Mouse (Mus musculus): ENCODE data around the gene Tmbim1. TPM values are rescaled to one million over a fixed set of nuclear protein-coding genes. Genes with fewer than 3 reads are reported as not detected.
A peak's percentile ranks its signal among the peaks of the same experiment; 100 is the strongest.
"Not testable (repeated sequence)": the region's sequence is repeated elsewhere in the genome, so short reads cannot be mapped to it uniquely, and the experiment has no call there.

The Tmbim1 gene
- polyA plus RNA-seq, 1 experiment from 2014 or later: 50.1 TPM

GRCm38 (mm10) chr1:74288327-74288726 lies 17.1 kb downstream of the Tmbim1 start:
- no peak for ATAC-seq (ENCODE audit: insufficient number of reproducible peaks, insufficient read depth, low FRiP score, low read depth)
- 77% methylated on average over 4 of the region's 4 CpGs for WGBS
- peaks cover 24% of the 10 kb centered on the region for H3K4me1 ChIP-seq (ENCODE audit: control insufficient read depth, insufficient read depth, low read length)
- no peak overlapping the region for H3K4me2 ChIP-seq (replicated peaks; ENCODE audit: low read depth, low read length)
- H3K9me3 ChIP-seq (ENCODE audit: control insufficient read depth, low read depth, low read length): no peaks in the 10 kb centered on the region
- H3K9ac ChIP-seq (replicated peaks; ENCODE audit: low read depth, low read length): no peak overlapping the region
- H3K36me3 ChIP-seq (ENCODE audit: control insufficient read depth, insufficient read depth, low read length): peaks cover 52% of the 10 kb centered on the region
- no peak overlapping the region for H3K27ac ChIP-seq (ENCODE audit: low read length)
- no peak overlapping the region for H3K4me3 ChIP-seq (ENCODE audit: low read depth, low read length)
- H3K27me3 ChIP-seq (ENCODE audit: control insufficient read depth, insufficient read depth, low read length): no peaks in the 10 kb centered on the region

- not testable (repeated sequence) for H3K27me3 ChIP-seq (ENCODE audit: control insufficient read depth, insufficient read depth, low read length); H3K4me2 ChIP-seq (replicated peaks; ENCODE audit: low read depth, low read length); H3K4me3 ChIP-seq (ENCODE audit: low read depth, low read length); H3K9me3 ChIP-seq (ENCODE audit: control insufficient read depth, low read depth, low read length); H3K9ac ChIP-seq (replicated peaks; ENCODE audit: low read depth, low read length); ATAC-seq (ENCODE audit: insufficient number of reproducible peaks, insufficient read depth, low FRiP score, low read depth)
- peaks cover 29% of the 10 kb centered on the region for H3K4me1 ChIP-seq (ENCODE audit: control insufficient read depth, insufficient read depth, low read length)
- H3K27ac ChIP-seq (ENCODE audit: low read length): 0 out of 2 replicates have a peak overlapping the region, but pooled peaks have one; percentile 11
- H3K36me3 ChIP-seq (ENCODE audit: control insufficient read depth, insufficient read depth, low read length): peaks cover 55% of the 10 kb centered on the region
- 60% methylated on average over 15 of the region's 17 CpGs for WGBS
Measured at GRCm38 (mm10) chr1:74286869-74287607, 18.4 kb downstream of the Tmbim1 start.

- Histone ChIP-seq H3K4me3 (ENCODE audit: low read depth, low read length) (peak overlapping the region; percentile 61), H3K4me1 (ENCODE audit: control insufficient read depth, insufficient read depth, low read length) (peaks cover 29% of the 10 kb centered on the region), H3K4me2 (replicated peaks; ENCODE audit: low read depth, low read length) (peak overlapping the region; percentile 65), H3K36me3 (ENCODE audit: control insufficient read depth, insufficient read depth, low read length) (peaks cover 55% of the 10 kb centered on the region), H3K9ac (replicated peaks; ENCODE audit: low read depth, low read length) (peak overlapping the region; percentile 47), H3K27ac (ENCODE audit: low read length) (no peak overlapping the region), H3K27me3 (ENCODE audit: control insufficient read depth, insufficient read depth, low read length) (no peaks in the 10 kb centered on the region), H3K9me3 (ENCODE audit: control insufficient read depth, low read depth, low read length) (no peaks in the 10 kb centered on the region)
- WGBS: 5% methylated on average over 23 of the region's 23 CpGs
- ATAC-seq (ENCODE audit: insufficient number of reproducible peaks, insufficient read depth, low FRiP score, low read depth): no peak
Measured at GRCm38 (mm10) chr1:74285212-74286010, 20.0 kb downstream of the Tmbim1 start.

GRCm38 (mm10) chr1:74284543-74285160 lies 20.8 kb downstream of the Tmbim1 start, which contains the start of the genes Aamp and Pnkd:
Aamp (minus strand) TSS chr1:74284738.
Pnkd (plus strand) TSS chr1:74284930.
- peaks cover 23% of the 10 kb centered on the region for H3K4me1 ChIP-seq (ENCODE audit: control insufficient read depth, insufficient read depth, low read length)
- H3K27ac ChIP-seq (ENCODE audit: low read length): peak within 1 kb of the TSS; percentile 61; the same call in 1 of the 2 replicates
- peaks cover 55% of the 10 kb centered on the region for H3K36me3 ChIP-seq (ENCODE audit: control insufficient read depth, insufficient read depth, low read length)
- H3K4me3 ChIP-seq (ENCODE audit: low read depth, low read length): peak within 1 kb of the TSS; percentile 71
- peak within 1 kb of the TSS; percentile 59 for H3K9ac ChIP-seq (replicated peaks; ENCODE audit: low read depth, low read length)
- peak within 1 kb of the TSS; percentile 87 for H3K4me2 ChIP-seq (replicated peaks; ENCODE audit: low read depth, low read length)
- H3K27me3 ChIP-seq (ENCODE audit: control insufficient read depth, insufficient read depth, low read length): no peaks in the 10 kb centered on the region
- under 1% methylated on average over 56 of the region's 56 CpGs for WGBS
- no peaks in the 10 kb centered on the region for H3K9me3 ChIP-seq (ENCODE audit: control insufficient read depth, low read depth, low read length)
- peak; percentile 96 for ATAC-seq (ENCODE audit: insufficient number of reproducible peaks, insufficient read depth, low FRiP score, low read depth)

- Histone ChIP-seq H3K27ac (ENCODE audit: low read length) (peak overlapping the region; percentile 61; the same call in 1 of the 2 replicates), H3K9me3 (ENCODE audit: control insufficient read depth, low read depth, low read length) (no peaks in the 10 kb centered on the region), H3K4me3 (ENCODE audit: low read depth, low read length) (peak overlapping the region; percentile 71), H3K27me3 (ENCODE audit: control insufficient read depth, insufficient read depth, low read length) (no peaks in the 10 kb centered on the region), H3K9ac (replicated peaks; ENCODE audit: low read depth, low read length) (peak overlapping the region; percentile 59), H3K4me2 (replicated peaks; ENCODE audit: low read depth, low read length) (peak overlapping the region; percentile 87), H3K4me1 (ENCODE audit: control insufficient read depth, insufficient read depth, low read length) (peaks cover 23% of the 10 kb centered on the region), H3K36me3 (ENCODE audit: control insufficient read depth, insufficient read depth, low read length) (peaks cover 53% of the 10 kb centered on the region)
- whole genome bisulfite sequencing: 14% methylated on average over 14 of the region's 15 CpGs
- peak; percentile 53; the same call in 1 of the 2 replicates for ATAC-seq (ENCODE audit: insufficient number of reproducible peaks, insufficient read depth, low FRiP score, low read depth)
Measured at GRCm38 (mm10) chr1:74283686-74284463, 21.5 kb downstream of the Tmbim1 start.

- peaks cover 23% of the 10 kb centered on the region for H3K4me1 ChIP-seq (ENCODE audit: control insufficient read depth, insufficient read depth, low read length)
- no peaks in the 10 kb centered on the region for H3K27me3 ChIP-seq (ENCODE audit: control insufficient read depth, insufficient read depth, low read length)
- no peak overlapping the region for H3K9ac ChIP-seq (replicated peaks; ENCODE audit: low read depth, low read length)
- no peak overlapping the region for H3K4me3 ChIP-seq (ENCODE audit: low read depth, low read length)
- peak overlapping the region; percentile 87 for H3K4me2 ChIP-seq (replicated peaks; ENCODE audit: low read depth, low read length)
- 82% methylated on average over 10 of the region's 10 CpGs for WGBS
- no peak overlapping the region for H3K27ac ChIP-seq (ENCODE audit: low read length)
- H3K36me3 ChIP-seq (ENCODE audit: control insufficient read depth, insufficient read depth, low read length): peaks cover 49% of the 10 kb centered on the region
- no peaks in the 10 kb centered on the region for H3K9me3 ChIP-seq (ENCODE audit: control insufficient read depth, low read depth, low read length)
- ATAC-seq (ENCODE audit: insufficient number of reproducible peaks, insufficient read depth, low FRiP score, low read depth): no peak
Measured at GRCm38 (mm10) chr1:74282896-74283625, 22.4 kb downstream of the Tmbim1 start.

- Histone ChIP-seq H3K4me2 (replicated peaks; ENCODE audit: low read depth, low read length) (no peak overlapping the region), H3K27me3 (ENCODE audit: control insufficient read depth, insufficient read depth, low read length) (no peaks in the 10 kb centered on the region), H3K36me3 (ENCODE audit: control insufficient read depth, insufficient read depth, low read length) (peaks cover 49% of the 10 kb centered on the region), H3K27ac (ENCODE audit: low read length) (no peak overlapping the region), H3K9ac (replicated peaks; ENCODE audit: low read depth, low read length) (no peak overlapping the region), H3K9me3 (ENCODE audit: control insufficient read depth, low read depth, low read length) (no peaks in the 10 kb centered on the region), H3K4me1 (ENCODE audit: control insufficient read depth, insufficient read depth, low read length) (peaks cover 23% of the 10 kb centered on the region), H3K4me3 (ENCODE audit: low read depth, low read length) (no peak overlapping the region)
- WGBS: 94% methylated on average over 8 of the region's 8 CpGs
- no peak for ATAC-seq (ENCODE audit: insufficient number of reproducible peaks, insufficient read depth, low FRiP score, low read depth)
Measured at GRCm38 (mm10) chr1:74281886-74282285, 23.5 kb downstream of the Tmbim1 start.
